Mouse (Mus musculus): ENCODE results near the gene Dph3. TPM values are rescaled to one million over a fixed set of nuclear protein-coding genes. Genes with fewer than 3 reads are reported as not detected.
A peak's percentile ranks its signal among the peaks of the same experiment; 100 is the strongest.

The Dph3 gene
- total and polyA plus RNA-seq, 3 experiments = 75.7 to 125 (median 92.9) TPM

- Histone ChIP-seq H3K27me3 (replicated peaks) (no peaks in the 10 kb centered on the region), H3K9ac (ENCODE audit: insufficient read depth, low read depth) (no peak overlapping the region), H3K4me3 (replicated peaks in 1 of 3; ENCODE audit: low read depth in 2 of 3, low read length in 2 of 3, poor library complexity in 1 of 3) (no peak overlapping the region), H3K4me1 (ENCODE audit: control insufficient read depth in 1 of 2, insufficient read depth in 2 of 2) (peaks cover 0 to 9% of the 10 kb centered on the region in 2 experiments; a peak in 2 of 4 replicates), H3K9me3 (replicated peaks; ENCODE audit: low read length) (peaks cover under 1% of the 10 kb centered on the region), H3K36me3 (replicated peaks in 1 of 2; ENCODE audit: control insufficient read depth in 1 of 2, insufficient read depth in 1 of 2, low read length in 1 of 2) (peaks cover 12 to 38% of the 10 kb centered on the region in 2 experiments), H3K27ac (ENCODE audit: insufficient read depth, low read depth) (no peak overlapping the region), H3K79me2 (replicated peaks; ENCODE audit: control insufficient read depth, extremely low read depth, insufficient read depth, poor library complexity, severe bottlenecking) (no peaks in the 10 kb centered on the region), H3K4me2 (ENCODE audit: insufficient read depth, low read depth, poor library complexity, severe bottlenecking) (no peak overlapping the region)
- no peak for TF ChIP-seq UBTF (IDR thresholded peaks at IDR 0.05; ENCODE audit: low read depth, low read length)
- peak; percentile 28; the same call in 1 of the 2 replicates for TF ChIP-seq BHLHE40 (IDR thresholded peaks at IDR 0.05; ENCODE audit: low read depth, low read length)
- TF ChIP-seq USF1 (IDR thresholded peaks at IDR 0.05; ENCODE audit: low read depth, low read length) = no peak
- no peak for TF ChIP-seq NRF1 (IDR thresholded peaks at IDR 0.05; ENCODE audit: low read depth, low read length)
- TF ChIP-seq POLR2AphosphoS2 (IDR thresholded peaks at IDR 0.05; ENCODE audit: low read depth, low read length) = no peak
- TF ChIP-seq USF2 (conservative IDR thresholded peaks at IDR 0.05; ENCODE audit: low read depth, low read length) = no peak
- in situ Hi-C loops (cut with MboI; ENCODE audit: low pct_ligation_motif_present, low pct_unique_long_range_greater_than_20kb, low sequenced_read_pairs) = no loop called here
- dilution Hi-C loops (cut with MboI; ENCODE audit: extremely low pct_ligation_motif_present, extremely low pct_unique_long_range_greater_than_20kb, low sequenced_read_pairs) = no loop called here
- DNase-seq (ENCODE audit: extremely low read depth) = no peak
These were observed 20.1 kb upstream of the Dph3 start for GRCm38 (mm10) chr14:32105663-32106062.

GRCm38 (mm10) chr14:32103556-32103955 lies 18.0 kb upstream of the Dph3 start:
- Histone ChIP-seq H3K27ac (ENCODE audit: insufficient read depth, low read depth) (no peak overlapping the region), H3K36me3 (replicated peaks in 1 of 2; ENCODE audit: control insufficient read depth in 1 of 2, insufficient read depth in 1 of 2, low read length in 1 of 2) (peaks cover 32 to 59% of the 10 kb centered on the region in 2 experiments), H3K4me2 (ENCODE audit: insufficient read depth, low read depth, poor library complexity, severe bottlenecking) (no peak overlapping the region), H3K27me3 (replicated peaks) (no peaks in the 10 kb centered on the region), H3K4me3 (replicated peaks in 1 of 3; ENCODE audit: low read depth in 2 of 3, low read length in 2 of 3, poor library complexity in 1 of 3) (no peak overlapping the region), H3K9ac (ENCODE audit: insufficient read depth, low read depth) (no peak overlapping the region), H3K9me3 (replicated peaks; ENCODE audit: low read length) (peaks cover 19% of the 10 kb centered on the region), H3K4me1 (ENCODE audit: control insufficient read depth in 1 of 2, insufficient read depth in 2 of 2) (peaks cover 0 to 9% of the 10 kb centered on the region in 2 experiments; a peak in 2 of 4 replicates), H3K79me2 (replicated peaks; ENCODE audit: control insufficient read depth, extremely low read depth, insufficient read depth, poor library complexity, severe bottlenecking) (no peaks in the 10 kb centered on the region)
- no peak for DNase-seq (ENCODE audit: extremely low read depth)
- dilution Hi-C loops (cut with MboI; ENCODE audit: extremely low pct_ligation_motif_present, extremely low pct_unique_long_range_greater_than_20kb, low sequenced_read_pairs) (no loop called here), in situ Hi-C loops (cut with MboI; ENCODE audit: low pct_ligation_motif_present, low pct_unique_long_range_greater_than_20kb, low sequenced_read_pairs) (no loop called here)
- TF ChIP-seq BHLHE40 (IDR thresholded peaks at IDR 0.05; ENCODE audit: low read depth, low read length) (no peak), RCOR1 (conservative IDR thresholded peaks at IDR 0.05; ENCODE audit: low read depth, low read length) (no peak), POLR2AphosphoS2 (IDR thresholded peaks at IDR 0.05; ENCODE audit: low read depth, low read length) (no peak), POLR2A (IDR thresholded peaks at IDR 0.05; ENCODE audit: low read depth, low read length) (no peak), PAX5 (IDR thresholded peaks at IDR 0.05; ENCODE audit: low read length) (no peak), MXI1 (IDR thresholded peaks at IDR 0.05; ENCODE audit: low read depth, low read length) (no peak)

DNA sequence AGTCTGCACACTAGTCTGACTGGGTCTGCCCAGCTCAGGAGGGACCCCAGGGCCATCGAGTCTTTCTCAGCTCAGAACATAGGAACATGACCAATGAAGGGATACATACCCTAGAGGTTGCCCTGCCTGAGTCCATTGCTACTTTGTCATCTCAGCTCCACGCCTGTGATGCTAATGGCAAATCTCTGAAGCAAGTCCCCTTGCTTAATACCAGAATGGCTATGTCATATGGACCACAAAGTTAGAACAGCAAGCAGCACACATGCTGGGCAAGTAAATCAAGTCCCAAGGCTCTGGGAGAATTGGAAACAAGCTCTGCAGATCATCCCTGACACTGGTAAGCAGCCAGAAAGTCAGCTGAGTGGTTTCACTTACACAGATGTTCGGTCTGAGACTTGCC lies 13.4 kb upstream of the Dph3 start:
- Histone ChIP-seq H3K4me1 (ENCODE audit: control insufficient read depth in 1 of 2, insufficient read depth in 2 of 2) (peaks cover 0 to 18% of the 10 kb centered on the region in 2 experiments; a peak in 1 of 4 replicates), H3K79me2 (replicated peaks; ENCODE audit: control insufficient read depth, extremely low read depth, insufficient read depth, poor library complexity, severe bottlenecking) (no peaks in the 10 kb centered on the region), H3K27me3 (replicated peaks) (no peaks in the 10 kb centered on the region), H3K4me2 (ENCODE audit: insufficient read depth, low read depth, poor library complexity, severe bottlenecking) (no peak overlapping the region), H3K4me3 (replicated peaks in 1 of 3; ENCODE audit: low read depth in 2 of 3, low read length in 2 of 3, poor library complexity in 1 of 3) (no peak overlapping the region), H3K36me3 (replicated peaks in 1 of 2; ENCODE audit: control insufficient read depth in 1 of 2, insufficient read depth in 1 of 2, low read length in 1 of 2) (peaks cover 67 to 95% of the 10 kb centered on the region in 2 experiments), H3K9me3 (replicated peaks; ENCODE audit: low read length) (peaks cover 19% of the 10 kb centered on the region), H3K27ac (ENCODE audit: insufficient read depth, low read depth) (no peak overlapping the region), H3K9ac (ENCODE audit: insufficient read depth, low read depth) (no peak overlapping the region)
- dilution Hi-C loops (cut with MboI; ENCODE audit: extremely low pct_ligation_motif_present, extremely low pct_unique_long_range_greater_than_20kb, low sequenced_read_pairs) = no loop called here
- TF ChIP-seq KAT2A (IDR thresholded peaks at IDR 0.05; ENCODE audit: insufficient replicate concordance, low read length) (no peak), CTCF (conservative IDR thresholded peaks at IDR 0.05 in 1 of 2, IDR thresholded peaks at IDR 0.05 in 1 of 2; ENCODE audit: low read depth in 2 of 2, low read length in 2 of 2) (no peak), IRF4 (IDR thresholded peaks at IDR 0.05; ENCODE audit: low read depth, low read length) (no peak)
- DNase-seq (ENCODE audit: extremely low read depth) = no peak
- in situ Hi-C loops (cut with MboI; ENCODE audit: low pct_ligation_motif_present, low pct_unique_long_range_greater_than_20kb, low sequenced_read_pairs) = no loop called here
